Comparison of ENCODE assay signal across 14 mouse cellular contexts in the genomic region with DNA sequence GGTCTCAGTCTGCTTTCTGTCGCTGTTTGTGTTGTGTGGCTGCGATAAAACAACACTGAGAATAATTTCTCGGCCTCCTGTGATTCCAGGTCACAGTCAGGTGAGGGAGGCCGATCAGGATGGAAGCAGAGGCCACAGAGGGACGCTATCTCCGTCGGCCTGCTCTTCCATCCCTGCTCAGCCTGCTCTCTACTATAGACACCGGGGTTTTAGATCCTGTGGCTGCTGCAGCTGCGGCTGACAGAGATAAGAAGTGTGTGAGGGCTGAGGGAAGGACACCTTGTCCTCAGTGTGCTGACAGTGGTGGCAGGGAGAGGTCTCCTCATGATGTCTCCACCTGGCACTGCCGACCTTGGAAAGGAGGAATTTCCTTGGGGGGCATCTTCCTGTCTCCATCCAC. TPM values are rescaled to one million over a fixed set of nuclear protein-coding genes. Genes with fewer than 3 reads are reported as not detected.
"Had no signal": no experiment of that assay in that cellular context is flagged by ENCODE, and none has a peak within 500 bp of the region (broad histone marks: within the 10 kb centered on the region; RNA-seq: fewer than 3 reads in every experiment).

No protein-coding gene starts in this region.

- H3K4me2 ChIP-seq: limb, embryonic 12.5 days; midbrain, embryonic 13.5 days; neural tube, embryonic 12.5 days had no signal

- DNase-seq: thymus, adult 18-20 months had no signal

- H3K36me3 ChIP-seq: limb, embryonic 12.5 days; midbrain, embryonic 13.5 days; neural tube, embryonic 12.5 days had no signal

- H3K27ac ChIP-seq: layer of hippocampus, adult 2 months; limb, embryonic 12.5 days; liver, embryonic 14.5 days; midbrain, embryonic 13.5 days; neural tube, embryonic 12.5 days had no signal

- H3K9me3 ChIP-seq: limb, embryonic 12.5 days; midbrain, embryonic 13.5 days; neural tube, embryonic 12.5 days had no signal

- H3K27me3 ChIP-seq: neural tube, embryonic 12.5 days had no signal

- H3K4me3 ChIP-seq: layer of hippocampus, adult 2 months; limb, embryonic 12.5 days; megakaryocyte, embryonic 14.5 days; midbrain, embryonic 13.5 days; neural tube, embryonic 12.5 days had no signal

- H3K9ac ChIP-seq: limb, embryonic 12.5 days; liver, embryonic 14.5 days; midbrain, embryonic 13.5 days; neural tube, embryonic 12.5 days had no signal

- ATAC-seq: midbrain, embryonic 13.5 days had no signal

RNA-seq across cellular contexts. Expression of a gene that starts 8.0 kb away (rescaled TPM):
- total RNA-seq: layer of hippocampus, adult 2 months; layer of hippocampus, postnatal 10 days; left cerebral cortex, postnatal 36 days; midbrain, postnatal 0 days had no signal
- polyA plus RNA-seq: kidney, embryonic 14.5 days; limb, embryonic 12.5 days; liver, embryonic 14.5 days; lung, adult 2 months; lung, postnatal 0 days; midbrain, embryonic 13.5 days; midbrain, postnatal 0 days; neural tube, embryonic 12.5 days; stomach, embryonic 14.5 days had no signal
